Mouse (Mus musculus): ENCODE data around the gene Ubb. TPM values are rescaled to one million over a fixed set of nuclear protein-coding genes. Genes with fewer than 3 reads are reported as not detected.

Gene Ubb
- total RNA-seq, 1 experiment from 2014 or later = 1,405 TPM

- DNase-seq = peak; percentile 91
These were observed 502 bp downstream of the Ubb start for GRCm38 (mm10) chr11:62551226-62552119.

DNA sequence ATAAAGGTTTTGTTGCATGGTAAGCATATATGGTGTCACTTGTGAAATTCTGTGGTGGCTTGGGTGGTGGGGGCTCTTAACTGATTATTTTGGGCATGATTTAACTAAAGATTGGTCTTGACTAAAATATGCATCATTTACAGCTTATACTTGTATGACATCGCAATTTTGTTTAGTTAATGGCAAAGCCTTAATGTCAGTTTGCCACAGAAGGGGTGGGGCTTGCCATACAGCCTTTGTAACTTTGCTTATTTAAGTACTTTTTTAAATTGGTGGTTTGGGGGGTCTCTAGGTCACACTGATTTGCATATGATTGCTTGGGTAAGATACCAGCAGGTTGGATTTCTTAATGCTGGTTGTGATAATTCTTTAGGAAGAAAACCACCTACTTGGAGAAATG lies 2.2 kb downstream of the Ubb start:
- DNase-seq = no peak

- DNase-seq = no peak
These were observed 2.7 kb downstream of the Ubb start for GRCm38 (mm10) chr11:62553633-62554032.

DNA sequence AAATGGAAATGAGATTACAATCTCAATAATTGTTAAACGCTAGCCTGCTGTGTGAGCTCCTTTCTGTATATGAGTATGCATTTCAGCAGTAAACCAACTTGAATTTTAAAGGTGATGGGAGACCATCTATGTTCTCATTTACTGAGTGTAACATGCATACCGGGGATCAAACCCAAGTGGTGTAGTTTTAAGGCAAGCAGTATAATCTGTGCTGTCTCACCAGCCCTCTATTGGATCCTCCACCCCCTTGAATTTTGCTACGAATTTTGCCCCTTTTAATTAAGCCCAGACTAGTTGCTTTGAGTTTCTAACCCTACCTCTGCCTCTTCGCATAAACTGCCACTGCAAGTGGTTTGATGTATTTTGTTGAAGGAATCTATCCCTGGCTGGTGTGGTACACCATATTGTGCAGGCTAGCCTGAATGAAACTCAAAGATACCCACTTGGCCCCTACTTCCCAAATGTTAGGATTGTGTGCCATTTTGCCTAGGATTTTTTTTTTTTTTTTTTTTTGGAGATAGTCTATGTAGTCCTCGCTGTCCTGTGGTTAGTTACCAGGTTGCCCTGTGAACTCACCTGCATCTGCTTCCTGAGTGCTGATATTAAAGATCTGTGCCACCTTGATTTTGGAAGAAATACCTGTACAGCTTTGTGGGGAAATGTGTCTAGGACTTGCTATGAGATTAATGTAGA lies 3.3 kb downstream of the Ubb start:
- no peak for DNase-seq

- no peak for DNase-seq
These were observed 4.1 kb downstream of the Ubb start for GRCm38 (mm10) chr11:62554934-62555517.

DNA sequence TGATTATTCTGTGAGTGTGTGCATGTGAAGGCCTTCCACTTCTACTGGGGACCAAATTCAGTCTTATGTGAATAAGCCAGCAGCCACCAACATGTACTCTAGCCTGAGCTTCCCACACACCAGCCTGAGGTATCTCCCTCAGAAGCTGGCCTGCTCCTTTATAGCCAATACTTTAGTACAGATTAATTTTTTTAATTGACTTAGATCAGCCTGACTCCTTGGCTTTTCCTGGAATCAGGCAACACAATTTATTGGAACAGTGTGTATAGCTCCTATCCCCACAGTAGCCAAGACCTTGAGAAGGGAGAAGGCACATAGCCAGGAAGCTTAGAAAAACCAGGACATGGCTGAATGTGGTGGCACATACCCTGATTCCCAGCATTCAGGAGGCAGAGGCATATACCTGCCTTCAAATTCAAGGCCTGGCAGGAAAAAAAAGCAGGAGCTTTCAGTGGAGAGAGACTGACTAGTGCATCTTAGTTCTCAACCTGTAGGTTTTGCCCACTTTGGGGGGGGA lies 5.0 kb downstream of the Ubb start:
- no peak for DNase-seq

GRCm38 (mm10) chr11:62557205-62557604 lies 6.2 kb downstream of the Ubb start:
- no peak for DNase-seq

- no peak for DNase-seq
These were observed 7.2 kb downstream of the Ubb start for GRCm38 (mm10) chr11:62558152-62558551.

GRCm38 (mm10) chr11:62558961-62559646 lies 8.1 kb downstream of the Ubb start:
- peak; percentile 71 for DNase-seq

GRCm38 (mm10) chr11:62560463-62561016 lies 9.6 kb downstream of the Ubb start:
- peak; percentile 33 for DNase-seq

- no peak for DNase-seq
These were observed 12.6 kb downstream of the Ubb start for GRCm38 (mm10) chr11:62563590-62563989.

- DNase-seq = no peak
These were observed 14.8 kb downstream of the Ubb start for GRCm38 (mm10) chr11:62565747-62566146.

DNA sequence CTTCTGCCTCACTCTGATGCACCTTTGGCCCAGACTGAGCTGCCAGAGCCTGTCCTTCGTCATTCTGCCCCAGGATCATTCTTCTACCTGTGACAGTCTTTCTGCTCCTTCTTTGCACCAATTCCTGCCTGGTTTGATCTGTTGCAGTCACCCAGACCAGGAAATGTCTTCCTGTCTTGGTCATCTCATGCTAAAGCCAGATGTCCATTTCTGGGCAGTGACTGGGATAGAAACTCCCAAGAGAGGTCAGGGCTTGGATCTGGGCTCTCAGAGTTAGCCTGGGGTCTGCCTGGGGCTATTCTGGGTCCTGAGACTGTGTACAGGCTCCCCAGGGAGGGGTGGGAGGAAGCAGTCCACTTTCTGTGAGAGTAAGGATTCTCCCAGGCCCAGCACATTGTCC lies 15.2 kb downstream of the Ubb start:
- no peak for DNase-seq

DNA sequence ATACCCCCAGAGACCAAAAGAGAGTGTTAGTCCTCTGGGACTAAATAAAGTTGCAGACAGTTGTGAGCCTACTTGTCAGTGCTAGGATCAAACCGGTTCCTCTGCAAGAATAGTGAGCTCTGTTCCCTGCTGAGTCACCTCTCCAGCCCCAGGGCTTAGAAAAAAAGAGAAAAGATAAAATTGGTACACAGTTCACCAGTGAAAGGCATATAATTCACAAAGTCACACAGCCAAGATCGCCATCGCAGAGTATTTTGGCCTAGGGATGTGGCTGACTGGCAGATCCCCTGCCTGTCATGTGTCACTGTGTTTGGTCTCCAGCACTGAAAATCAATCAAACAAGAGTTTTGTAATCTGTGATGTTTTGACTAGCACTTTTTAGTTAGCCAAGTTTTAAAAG lies 17.3 kb downstream of the Ubb start:
- DNase-seq = no peak

- DNase-seq = no peak
These were observed 23.2 kb downstream of the Ubb start, which contains the start of gene Trpv2 for GRCm38 (mm10) chr11:62573959-62574702. Trpv2 (plus strand) TSS chr11:62574486.

DNA sequence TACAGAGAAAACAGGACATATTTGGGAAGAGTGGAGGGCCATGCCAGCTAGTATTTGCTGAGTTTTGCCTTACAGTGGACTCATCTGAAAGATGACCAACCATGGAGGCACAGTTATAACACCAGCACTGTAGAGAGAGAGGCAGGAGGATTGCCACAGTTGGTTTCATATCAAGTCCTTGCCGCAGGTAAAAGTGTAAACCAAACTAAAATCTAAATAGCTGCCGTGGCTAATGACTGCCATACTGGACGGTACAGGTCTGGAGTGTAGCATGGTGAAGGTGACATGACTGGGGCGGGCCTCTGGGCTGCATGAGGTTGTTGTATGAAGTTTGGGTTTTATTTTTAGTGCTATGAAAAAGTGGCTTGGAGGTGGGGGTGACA lies 23.7 kb downstream of the Ubb start:
- DNase-seq = no peak

DNA sequence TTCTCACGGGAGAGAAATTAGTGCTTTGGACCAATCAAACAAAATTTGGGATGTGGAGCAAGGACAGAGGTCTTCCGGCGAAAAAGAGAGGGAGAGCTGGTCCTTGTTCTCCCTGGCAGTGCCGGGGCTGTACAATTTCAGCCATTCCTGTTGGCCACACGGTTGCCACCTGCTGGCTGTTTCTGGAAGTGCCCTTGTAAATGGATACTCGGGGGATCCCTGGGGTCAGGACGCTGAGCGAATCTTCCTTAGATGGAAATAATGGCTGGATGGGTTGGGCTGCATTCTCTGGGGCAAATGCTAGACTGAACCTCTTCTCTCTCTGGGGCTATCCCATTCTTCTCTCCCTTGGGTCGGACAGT lies 24.3 kb downstream of the Ubb start:
- peak; percentile 86 for DNase-seq

DNA sequence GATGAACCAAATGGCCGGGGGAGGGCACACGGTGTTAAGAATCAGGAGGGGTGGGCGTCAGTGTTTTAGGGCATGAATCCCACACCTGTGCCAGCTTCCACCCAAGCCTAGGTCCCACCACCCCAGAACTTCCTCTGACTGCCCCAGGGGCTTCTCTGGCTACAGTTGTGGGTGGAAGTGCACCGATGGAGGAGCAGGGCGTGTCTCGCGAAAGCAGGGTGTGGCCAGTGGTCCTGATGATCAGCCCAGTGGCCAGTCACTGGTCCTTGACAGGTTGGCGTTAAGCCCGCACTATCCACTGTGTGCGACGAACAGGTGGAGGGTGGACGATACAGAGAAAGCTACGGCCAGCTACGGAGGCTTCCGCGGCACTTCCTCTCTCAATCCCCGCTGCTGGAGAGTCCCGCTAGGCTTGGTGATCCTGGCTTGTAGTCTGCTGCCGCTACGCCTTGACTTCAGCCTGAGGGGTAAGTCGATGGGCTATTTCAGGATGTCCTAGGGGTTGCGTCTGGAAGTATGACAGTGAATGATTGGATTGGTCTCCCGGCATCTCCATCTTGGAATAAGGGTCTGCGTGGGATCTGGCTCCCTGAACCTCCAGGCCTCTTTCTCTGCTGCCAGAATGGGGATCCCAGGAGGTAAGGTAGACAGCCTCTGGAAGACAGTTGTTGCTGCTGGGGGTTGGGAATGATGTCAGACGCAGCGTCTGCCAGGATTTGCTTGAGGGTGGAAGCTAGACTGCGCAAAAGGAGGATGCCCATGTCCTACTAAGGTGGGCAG lies 24.9 kb downstream of the Ubb start:
- peak; percentile 37 for DNase-seq

DNA sequence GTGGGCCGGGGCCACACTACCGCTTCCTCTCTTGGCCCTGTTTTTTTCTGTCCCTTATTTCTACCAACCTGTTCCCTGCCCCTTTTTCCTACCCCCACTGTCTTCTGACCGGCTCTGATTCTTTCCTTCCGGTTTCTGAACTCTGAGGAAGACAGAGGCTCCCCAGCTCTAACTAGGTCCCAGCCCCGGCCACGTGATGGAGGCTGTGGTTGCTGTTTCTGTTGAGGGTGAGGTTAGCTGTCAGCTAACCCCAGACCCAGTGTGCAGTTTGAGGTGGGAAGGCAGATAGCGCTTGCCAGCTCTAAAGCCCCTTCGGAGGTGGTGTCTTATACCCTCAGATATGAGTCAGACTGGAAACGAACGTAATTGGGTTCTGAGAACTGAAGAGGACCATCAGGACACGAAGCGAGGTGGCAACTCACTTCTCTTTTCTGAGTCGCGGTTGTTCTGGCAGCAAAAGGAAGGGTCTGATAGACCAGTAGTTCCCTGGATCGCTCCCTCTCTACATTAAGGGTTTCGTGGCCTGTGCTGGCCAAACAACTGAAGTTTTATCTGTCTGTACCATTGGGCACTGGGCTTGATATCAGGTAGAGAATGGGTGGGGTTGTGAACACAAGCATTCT lies 25.7 kb downstream of the Ubb start:
- no peak for DNase-seq

DNA sequence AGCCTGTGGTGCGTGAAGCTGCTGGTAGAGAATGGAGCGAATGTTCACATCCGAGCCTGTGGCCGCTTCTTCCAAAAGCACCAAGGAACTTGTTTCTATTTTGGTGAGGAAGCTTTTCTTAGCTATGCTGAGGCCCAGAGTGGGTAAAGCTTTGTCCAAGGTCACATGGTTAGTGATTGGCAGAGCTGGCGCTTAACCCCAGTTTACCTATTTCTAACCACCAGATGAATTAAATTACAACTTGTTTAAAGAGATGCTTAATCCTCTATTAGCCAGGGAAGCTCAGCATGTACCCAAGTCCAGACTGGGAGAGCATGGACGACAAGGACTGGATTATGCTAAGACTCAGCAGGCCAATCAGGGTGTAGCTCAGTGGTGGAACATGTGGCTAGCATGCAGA lies 32.1 kb downstream of the Ubb start:
- DNase-seq = no peak

All from adrenal gland, postnatal 25 days (tissue).